Mouse (Mus musculus): ENCODE data around the gene Cdh18. TPM values are rescaled to one million over a fixed set of nuclear protein-coding genes. Genes with fewer than 3 reads are reported as not detected.
"Not testable (repeated sequence)": the region's sequence is repeated elsewhere in the genome, so short reads cannot be mapped to it uniquely, and the experiment has no call there.

The Cdh18 gene
- 0.73 and 0.95 TPM in 2 replicates for polyA plus RNA-seq (2016; fragmentation: Nextera tagmentation; extraction: Ambion mirVana)

DNA sequence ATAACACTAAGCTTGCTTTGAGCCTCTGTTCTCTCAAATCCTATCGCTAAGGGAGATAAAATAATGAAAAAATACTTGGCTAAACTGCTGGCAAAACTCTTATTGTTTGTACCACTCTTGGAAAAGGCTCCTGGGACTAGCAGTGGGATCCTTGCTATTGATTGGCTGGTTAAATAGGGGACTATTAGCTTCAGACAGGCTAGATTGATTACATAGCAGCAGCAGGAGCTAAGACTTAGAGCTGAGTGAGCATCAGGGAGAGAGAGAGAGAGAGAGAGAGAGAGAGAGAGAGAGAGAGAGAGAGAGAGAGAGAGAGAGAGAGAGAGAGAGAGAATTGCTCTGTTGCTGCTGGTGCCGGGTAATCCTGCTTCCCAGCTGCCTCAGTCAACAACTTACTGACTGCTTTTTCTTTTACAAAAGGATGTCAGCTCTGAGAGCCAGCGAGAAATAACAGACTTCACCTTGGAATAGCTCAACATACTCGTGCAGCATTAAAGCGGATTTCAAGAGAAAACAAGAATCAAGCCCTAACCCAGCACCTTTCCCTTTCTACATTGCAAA lies at the start of gene Cdh18:
Cdh18 (plus strand) TSS at position 312 of the 561 bp plus-strand sequence.
- H3K27me3 ChIP-seq: no peaks in the 10 kb centered on the region
- H3K9me3 ChIP-seq: no peaks in the 10 kb centered on the region
- no peaks in the 10 kb centered on the region for H3K36me3 ChIP-seq (replicated peaks)
- H3K9ac ChIP-seq: no peak within 1 kb of the TSS
- no peak for ATAC-seq (ENCODE audit: low FRiP score)
- 46% methylated on average over 5 of the region's 5 CpGs for WGBS
- no peak within 1 kb of the TSS for H3K4me3 ChIP-seq (replicated peaks)
- H3K4me1 ChIP-seq: no peaks in the 10 kb centered on the region
- H3K4me2 ChIP-seq: no peak within 1 kb of the TSS
- H3K27ac ChIP-seq: no peak within 1 kb of the TSS

DNA sequence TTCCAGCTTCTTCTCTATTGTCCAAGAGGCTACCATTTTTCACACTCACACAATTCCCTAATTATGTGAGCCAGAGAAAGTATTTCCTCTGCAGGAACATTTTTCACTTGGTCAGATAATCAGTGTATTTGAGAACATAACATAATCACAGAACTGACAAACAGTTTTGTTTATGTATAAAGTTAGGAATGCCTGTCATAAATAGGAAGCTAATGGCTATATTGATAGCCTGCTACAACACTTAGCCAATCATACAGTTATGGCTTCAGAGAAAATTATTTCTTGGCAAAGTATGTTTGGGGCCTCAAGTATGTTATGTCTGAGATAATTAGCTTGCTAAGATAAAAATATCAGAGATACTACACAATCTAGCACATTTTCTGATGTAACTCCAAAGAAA lies 37.6 kb upstream of the Cdh18 start:
- Histone ChIP-seq H3K9ac (no peak overlapping the region), H3K27ac (no peak overlapping the region), H3K4me2 (no peak overlapping the region), H3K9me3 (no peaks in the 10 kb centered on the region), H3K4me1 (no peaks in the 10 kb centered on the region), H3K4me3 (replicated peaks) (no peak overlapping the region), H3K36me3 (replicated peaks) (no peaks in the 10 kb centered on the region), H3K27me3 (no peaks in the 10 kb centered on the region)
- ATAC-seq (ENCODE audit: low FRiP score): no peak

DNA sequence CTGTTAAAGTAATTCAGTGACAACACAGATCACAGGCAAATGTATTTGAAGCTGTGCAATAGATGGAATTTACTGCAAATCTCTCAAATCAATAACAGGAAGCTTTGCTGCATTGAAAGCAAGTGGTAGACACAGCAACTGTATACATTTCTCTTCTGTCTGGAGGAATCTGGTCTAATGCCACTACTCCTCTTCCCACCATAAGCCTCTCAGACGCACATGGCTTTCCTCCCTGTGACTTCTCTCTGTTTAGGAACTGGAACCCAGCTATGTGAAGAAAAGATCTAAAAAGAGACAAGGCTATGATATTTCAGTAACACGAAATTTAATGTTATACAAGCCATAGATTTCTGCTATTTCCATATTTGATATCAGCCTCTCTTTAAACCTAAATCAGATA lies 13.0 kb upstream of the Cdh18 start:
- Histone ChIP-seq H3K27ac (no peak overlapping the region), H3K27me3 (no peaks in the 10 kb centered on the region), H3K9me3 (no peaks in the 10 kb centered on the region), H3K4me2 (no peak overlapping the region), H3K9ac (no peak overlapping the region), H3K4me3 (replicated peaks) (no peak overlapping the region), H3K4me1 (no peaks in the 10 kb centered on the region), H3K36me3 (replicated peaks) (no peaks in the 10 kb centered on the region)
- ATAC-seq (ENCODE audit: low FRiP score): no peak
- 67% methylated on average over 2 of the region's 2 CpGs for WGBS

DNA sequence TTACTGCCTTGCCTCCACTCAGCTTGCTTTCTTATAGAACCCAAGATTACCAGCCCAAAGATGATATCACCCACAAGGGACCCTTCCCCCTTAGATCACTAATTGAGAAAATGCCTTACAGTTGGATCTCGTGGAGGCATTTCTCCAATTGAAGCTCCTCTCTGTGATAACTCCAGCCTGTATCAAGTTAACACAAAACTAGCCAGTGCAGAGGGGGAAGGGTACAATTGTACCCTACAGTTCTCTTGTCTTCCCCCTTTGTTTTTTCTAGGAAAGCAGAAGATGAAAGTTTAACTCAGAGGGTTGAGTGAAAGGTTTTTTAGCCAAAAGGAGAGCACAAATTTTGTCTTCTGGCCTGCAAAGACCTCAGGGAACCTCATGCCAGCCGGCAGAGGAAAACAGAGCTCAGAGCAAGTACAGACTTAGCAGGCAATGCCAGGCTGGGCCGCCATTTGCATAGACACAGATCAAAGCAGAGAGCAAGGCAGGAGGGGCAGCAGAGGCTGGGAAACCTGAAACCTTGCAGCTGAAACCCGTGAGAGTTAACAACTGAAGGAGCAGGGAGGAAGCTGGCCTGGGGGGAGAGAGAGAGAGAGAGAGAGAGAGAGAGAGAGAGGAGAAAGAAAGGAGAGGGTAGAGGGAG lies 29.3 kb downstream of the Cdh18 start:
- ATAC-seq (ENCODE audit: low FRiP score): no peak
- H3K4me1 ChIP-seq: no peaks in the 10 kb centered on the region
- no peaks in the 10 kb centered on the region for H3K9me3 ChIP-seq
- no peaks in the 10 kb centered on the region for H3K27me3 ChIP-seq
- H3K4me2 ChIP-seq: no peak overlapping the region
- WGBS: 7% methylated on average over 4 of the region's 4 CpGs
- no peak overlapping the region for H3K9ac ChIP-seq
- no peak overlapping the region for H3K27ac ChIP-seq
- no peak overlapping the region for H3K4me3 ChIP-seq (replicated peaks)
- no peaks in the 10 kb centered on the region for H3K36me3 ChIP-seq (replicated peaks)

DNA sequence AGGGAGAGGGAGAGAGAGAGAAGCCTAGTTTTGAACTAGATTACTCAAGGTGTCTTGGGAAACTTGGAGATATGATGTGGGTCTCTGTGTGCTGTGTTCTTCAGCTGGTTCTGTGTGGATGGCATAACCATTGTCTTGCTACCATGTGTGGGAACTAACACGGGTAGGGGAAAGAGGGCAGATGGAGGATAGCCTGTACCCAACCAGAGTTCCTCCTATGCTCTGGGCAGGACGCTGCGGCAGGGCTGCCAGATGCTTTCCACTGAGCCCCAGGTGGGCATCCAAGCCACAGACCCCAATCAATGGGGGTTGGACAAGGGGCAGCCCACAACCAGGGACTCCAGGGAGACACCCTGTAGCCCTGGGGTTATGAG lies 29.8 kb downstream of the Cdh18 start:
- H3K9me3 ChIP-seq: no peaks in the 10 kb centered on the region
- WGBS: 25% methylated on average over 3 of the region's 3 CpGs

DNA sequence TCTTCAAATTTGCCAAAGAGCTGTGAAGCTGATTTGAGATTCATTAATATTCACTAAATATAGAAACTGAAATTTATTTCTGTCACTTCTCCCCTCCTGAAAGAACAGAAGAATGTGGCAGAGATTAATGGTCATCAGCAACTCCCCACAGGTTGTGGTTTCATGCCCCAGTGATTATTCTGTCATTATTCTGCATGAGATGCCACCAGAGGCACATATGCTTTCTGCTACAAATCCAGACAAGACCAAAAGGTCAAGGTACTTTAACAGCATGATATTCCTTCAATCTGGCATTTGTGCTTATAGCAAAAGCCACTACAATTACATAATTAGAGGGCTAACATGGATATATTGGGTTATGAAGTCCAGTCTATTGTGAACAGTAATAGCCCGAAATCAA lies 35.8 kb downstream of the Cdh18 start:
- H3K4me1 ChIP-seq: no peaks in the 10 kb centered on the region
- no peak overlapping the region for H3K4me3 ChIP-seq (replicated peaks)
- no peaks in the 10 kb centered on the region for H3K36me3 ChIP-seq (replicated peaks)
- no peak overlapping the region for H3K4me2 ChIP-seq
- no peaks in the 10 kb centered on the region for H3K9me3 ChIP-seq
- H3K27ac ChIP-seq: no peak overlapping the region
- ATAC-seq (ENCODE audit: low FRiP score): no peak
- 77% methylated on average over 1 of the region's 1 CpGs for WGBS
- no peak overlapping the region for H3K9ac ChIP-seq
- no peaks in the 10 kb centered on the region for H3K27me3 ChIP-seq

More for the DNA sequence above, 29.8 kb downstream of the Cdh18 start:
- Histone ChIP-seq H3K4me2 (no peak overlapping the region), H3K27me3 (no peaks in the 10 kb centered on the region), H3K27ac (no peak overlapping the region), H3K4me3 (replicated peaks) (no peak overlapping the region), H3K4me1 (no peaks in the 10 kb centered on the region), H3K9ac (no peak overlapping the region), H3K36me3 (replicated peaks) (no peaks in the 10 kb centered on the region)
- ATAC-seq (ENCODE audit: low FRiP score): no peak

DNA sequence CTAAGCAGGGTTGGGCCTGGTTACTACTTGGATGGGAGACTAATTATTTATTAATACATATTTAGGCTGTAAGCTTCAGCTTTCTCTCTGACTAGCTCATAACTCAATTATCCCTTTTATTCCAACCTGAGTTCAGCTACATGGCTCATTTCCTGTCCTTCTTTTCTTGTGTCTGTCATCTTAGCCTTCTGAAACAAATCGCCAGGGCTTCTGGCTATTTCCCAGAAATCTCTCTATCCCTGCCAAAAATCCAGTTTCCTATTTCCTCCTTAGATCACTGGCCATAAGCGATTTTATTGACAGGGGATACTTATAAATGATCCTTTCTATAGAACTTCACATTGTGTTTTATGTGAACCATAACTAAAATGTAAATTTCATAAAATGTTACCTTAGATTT lies 167.6 kb downstream of the Cdh18 start:
- no peak overlapping the region for H3K27ac ChIP-seq
- no peak overlapping the region for H3K4me2 ChIP-seq
- H3K36me3 ChIP-seq (replicated peaks): no peaks in the 10 kb centered on the region
- no peak overlapping the region for H3K4me3 ChIP-seq (replicated peaks)
- H3K9me3 ChIP-seq: no peaks in the 10 kb centered on the region
- WGBS: 86% methylated on average over 2 of the region's 2 CpGs
- H3K27me3 ChIP-seq: no peaks in the 10 kb centered on the region
- ATAC-seq (ENCODE audit: low FRiP score): no peak
- H3K9ac ChIP-seq: no peak overlapping the region
- no peaks in the 10 kb centered on the region for H3K4me1 ChIP-seq

DNA sequence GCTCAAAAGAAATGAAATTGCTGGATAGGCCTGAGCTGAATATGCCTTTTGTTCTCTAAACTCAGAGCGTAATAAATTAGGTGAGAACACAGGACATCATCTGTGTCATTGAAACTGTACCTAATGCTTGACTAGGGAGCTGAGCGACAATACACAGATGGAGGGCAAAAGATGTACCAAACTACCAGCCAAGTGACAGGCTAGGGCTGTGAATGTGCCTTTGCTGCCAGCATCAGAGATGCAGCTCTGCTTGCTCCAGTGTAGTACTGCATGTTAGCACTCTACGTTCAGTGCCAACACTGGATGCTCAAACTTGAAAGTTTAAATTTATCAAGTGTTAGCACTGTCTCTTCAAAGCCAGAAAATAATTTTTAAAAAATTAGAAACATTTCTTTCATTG lies 168.9 kb downstream of the Cdh18 start:
- Histone ChIP-seq H3K27me3 (no peaks in the 10 kb centered on the region), H3K4me2 (no peak overlapping the region), H3K4me1 (no peaks in the 10 kb centered on the region), H3K4me3 (replicated peaks) (no peak overlapping the region), H3K9ac (no peak overlapping the region), H3K27ac (no peak overlapping the region), H3K9me3 (no peaks in the 10 kb centered on the region), H3K36me3 (replicated peaks) (no peaks in the 10 kb centered on the region)
- 72% methylated on average over 3 of the region's 3 CpGs for WGBS
- ATAC-seq (ENCODE audit: low FRiP score): no peak

DNA sequence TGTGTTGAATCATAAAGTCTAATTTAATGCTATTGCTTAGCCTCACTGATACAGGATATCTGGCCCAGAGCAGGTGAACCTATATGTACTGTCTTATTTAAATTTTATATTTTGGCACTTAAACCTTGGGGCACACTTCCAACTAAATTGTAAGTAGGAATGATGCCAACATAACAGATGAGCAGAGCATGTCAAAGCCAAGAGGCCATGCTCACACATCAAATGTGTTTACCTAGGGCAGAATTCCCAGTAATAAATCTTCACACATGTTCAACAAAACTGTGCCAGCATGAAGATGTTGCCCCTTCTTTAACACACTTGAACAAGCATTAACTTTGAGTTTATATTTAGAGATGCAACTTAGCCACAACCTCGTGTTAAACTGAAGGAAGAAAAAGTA lies 177.8 kb downstream of the Cdh18 start:
- H3K27ac ChIP-seq: no peak overlapping the region
- 70% methylated on average over 1 of the region's 1 CpGs for WGBS
- no peak for ATAC-seq (ENCODE audit: low FRiP score)

DNA sequence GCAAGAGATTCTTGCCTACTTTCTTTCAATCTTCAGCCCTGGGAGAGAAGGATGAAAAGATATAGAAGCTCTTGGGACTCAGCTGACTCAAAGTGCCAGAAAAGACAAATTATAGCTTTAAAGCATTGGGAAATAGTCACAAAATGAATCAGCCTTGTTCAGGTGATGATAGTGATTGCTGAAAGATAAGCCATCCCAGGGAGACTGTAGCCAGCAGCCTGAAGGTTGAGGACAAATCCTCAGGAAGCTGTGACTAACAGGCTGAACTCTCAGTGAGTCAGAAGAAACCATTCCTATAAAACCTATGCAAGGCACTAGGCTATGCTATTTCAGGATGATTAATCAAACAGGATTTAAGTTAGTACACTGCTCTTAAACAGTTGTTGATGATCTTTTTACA lies 184.2 kb downstream of the Cdh18 start:
- no peaks in the 10 kb centered on the region for H3K9me3 ChIP-seq
- no peak overlapping the region for H3K4me2 ChIP-seq
- no peaks in the 10 kb centered on the region for H3K27me3 ChIP-seq
- H3K4me3 ChIP-seq (replicated peaks): no peak overlapping the region
- no peak for ATAC-seq (ENCODE audit: low FRiP score)
- H3K27ac ChIP-seq: no peak overlapping the region
- H3K9ac ChIP-seq: no peak overlapping the region
- H3K4me1 ChIP-seq: no peaks in the 10 kb centered on the region
- H3K36me3 ChIP-seq (replicated peaks): no peaks in the 10 kb centered on the region

More for the DNA sequence above, 177.8 kb downstream of the Cdh18 start:
- H3K4me3 ChIP-seq (replicated peaks): no peak overlapping the region
- no peaks in the 10 kb centered on the region for H3K36me3 ChIP-seq (replicated peaks)
- H3K4me1 ChIP-seq: no peaks in the 10 kb centered on the region
- H3K27me3 ChIP-seq: no peaks in the 10 kb centered on the region
- H3K9me3 ChIP-seq: no peaks in the 10 kb centered on the region
- H3K4me2 ChIP-seq: no peak overlapping the region
- no peak overlapping the region for H3K9ac ChIP-seq

DNA sequence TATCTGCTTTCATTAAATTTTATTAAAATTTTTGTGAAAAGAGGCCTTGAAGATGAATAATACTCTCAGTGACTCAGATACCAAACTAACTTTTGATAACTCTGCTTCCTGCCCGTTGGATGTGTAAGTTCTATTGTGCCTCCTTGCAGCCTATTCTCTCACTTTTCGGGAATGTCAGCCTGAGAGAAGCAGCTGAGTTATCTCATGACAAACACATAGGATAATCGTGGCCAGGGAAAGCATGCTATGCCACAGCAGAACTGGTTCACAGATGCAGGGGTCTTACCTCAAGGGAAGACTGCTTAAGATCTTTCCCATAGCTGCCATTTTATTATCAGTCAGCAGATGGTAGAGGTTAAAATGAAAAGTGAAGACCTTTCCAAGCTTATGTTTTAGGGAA lies 187.3 kb downstream of the Cdh18 start:
- no peak overlapping the region for H3K9ac ChIP-seq
- H3K27ac ChIP-seq: no peak overlapping the region
- no peaks in the 10 kb centered on the region for H3K4me1 ChIP-seq
- no peaks in the 10 kb centered on the region for H3K36me3 ChIP-seq (replicated peaks)
- H3K9me3 ChIP-seq: no peaks in the 10 kb centered on the region
- ATAC-seq (ENCODE audit: low FRiP score): no peak
- H3K27me3 ChIP-seq: no peaks in the 10 kb centered on the region
- H3K4me3 ChIP-seq (replicated peaks): no peak overlapping the region
- no peak overlapping the region for H3K4me2 ChIP-seq
- WGBS: 86% methylated on average over 3 of the region's 3 CpGs

DNA sequence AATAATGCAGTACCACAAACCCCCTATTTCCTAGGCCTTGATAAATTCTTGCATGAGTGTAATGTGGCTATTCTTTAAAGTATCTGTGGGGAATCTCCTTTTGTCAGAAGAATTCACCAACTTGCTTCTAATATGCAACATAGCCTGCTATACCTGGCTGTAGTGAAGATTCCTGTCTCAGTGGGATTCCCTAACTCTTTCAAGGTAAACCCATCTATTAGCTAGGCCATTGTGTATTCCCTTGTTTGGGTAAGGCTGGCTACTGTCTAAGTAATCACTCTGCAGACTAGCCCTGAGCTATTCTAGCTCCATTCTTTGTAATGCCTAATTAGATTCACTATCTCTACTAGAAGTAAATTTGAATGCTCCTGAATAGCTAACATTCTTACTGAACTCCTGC lies 212.4 kb downstream of the Cdh18 start:
- H3K4me2 ChIP-seq; H3K27ac ChIP-seq; H3K27me3 ChIP-seq; H3K4me1 ChIP-seq; H3K4me3 ChIP-seq (replicated peaks); ATAC-seq (ENCODE audit: low FRiP score); H3K9ac ChIP-seq; H3K36me3 ChIP-seq (replicated peaks); H3K9me3 ChIP-seq: not testable (repeated sequence)

DNA sequence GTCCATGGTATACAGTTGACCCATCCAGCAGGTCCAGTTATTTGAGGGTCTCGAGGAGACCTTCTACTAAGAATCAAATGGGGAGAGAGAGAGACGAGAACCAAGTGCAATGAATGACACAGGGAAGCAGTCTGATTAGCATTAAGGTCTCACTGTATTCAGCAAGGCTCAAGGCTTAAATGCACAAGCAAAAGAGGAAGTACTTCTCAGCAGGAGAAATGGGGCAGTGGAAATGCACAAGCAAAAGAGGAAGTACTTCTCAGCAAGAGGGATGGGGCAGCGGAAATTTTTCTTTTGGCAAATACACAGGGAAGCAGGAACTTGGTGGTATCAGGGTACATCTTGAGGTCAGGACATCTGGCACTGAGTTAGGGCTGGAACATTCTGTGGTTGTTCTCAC lies 217.8 kb downstream of the Cdh18 start:
- not testable (repeated sequence) for H3K36me3 ChIP-seq (replicated peaks); H3K4me2 ChIP-seq; H3K4me1 ChIP-seq; H3K27ac ChIP-seq; H3K9me3 ChIP-seq; H3K4me3 ChIP-seq (replicated peaks); H3K9ac ChIP-seq; H3K27me3 ChIP-seq; ATAC-seq (ENCODE audit: low FRiP score)
- WGBS: 86% methylated on average over 3 of the region's 3 CpGs
